Mouse (Mus musculus): ENCODE measurements at regions not wholly inside any gene's neighbourhood (a gene's known extent, or its start where the extent isn't known, plus 50 kb on each side); places are given as distances from the start of the nearest gene placed in this dataset.
"Not testable (repeated sequence)": the region's sequence is repeated elsewhere in the genome, so short reads cannot be mapped to it uniquely, and the experiment has no call there.

DNA sequence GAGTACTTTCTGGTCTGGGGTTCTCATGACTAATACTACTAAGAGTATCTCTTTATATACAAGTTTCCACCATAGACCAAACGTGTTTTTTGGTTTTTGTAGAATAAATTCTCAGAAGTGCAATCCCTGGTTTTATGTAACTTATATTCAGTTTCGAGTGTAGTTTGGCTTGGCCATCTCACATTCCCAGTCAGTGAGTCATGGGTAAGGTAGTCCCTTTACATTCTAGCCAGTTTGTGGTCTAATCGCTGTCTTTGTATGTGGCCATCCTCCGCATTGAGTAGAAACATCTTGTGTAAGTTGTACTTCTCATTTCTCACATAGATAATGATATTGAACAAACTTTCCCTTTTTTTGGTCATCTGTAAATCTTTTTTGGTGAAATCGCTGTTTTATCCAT, 88.3 kb downstream of the Anxa5 start:
- no peak for DNase-seq (ENCODE audit: extremely low spot score in 1 of 2, low spot score in 1 of 2)

DNA sequence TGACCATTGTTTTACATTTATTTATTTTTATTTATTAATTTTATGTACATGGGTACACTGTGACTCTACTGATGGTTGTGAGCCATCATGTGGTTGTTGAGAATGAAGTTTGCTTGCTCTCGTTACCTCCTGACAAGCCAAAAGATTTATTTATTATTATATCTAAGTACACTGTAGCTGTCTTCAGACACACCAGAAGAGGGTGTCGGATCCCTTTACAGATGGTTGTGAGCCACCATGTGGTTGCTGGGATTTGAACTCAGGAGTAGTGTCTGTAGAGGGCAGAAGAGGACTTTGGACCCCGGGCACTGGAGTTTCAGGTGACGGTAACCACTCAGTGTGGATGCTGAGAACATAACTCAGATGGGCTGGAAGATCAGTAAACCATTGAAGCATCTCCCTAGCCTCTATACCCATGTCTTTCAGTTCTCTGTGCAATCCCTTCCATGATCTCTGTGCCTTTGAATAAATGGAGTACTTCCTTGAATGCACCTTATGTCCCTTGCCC, 92.2 kb downstream of the Anxa5 start:
- no peak for DNase-seq (ENCODE audit: extremely low spot score in 1 of 2, low spot score in 1 of 2)

DNA sequence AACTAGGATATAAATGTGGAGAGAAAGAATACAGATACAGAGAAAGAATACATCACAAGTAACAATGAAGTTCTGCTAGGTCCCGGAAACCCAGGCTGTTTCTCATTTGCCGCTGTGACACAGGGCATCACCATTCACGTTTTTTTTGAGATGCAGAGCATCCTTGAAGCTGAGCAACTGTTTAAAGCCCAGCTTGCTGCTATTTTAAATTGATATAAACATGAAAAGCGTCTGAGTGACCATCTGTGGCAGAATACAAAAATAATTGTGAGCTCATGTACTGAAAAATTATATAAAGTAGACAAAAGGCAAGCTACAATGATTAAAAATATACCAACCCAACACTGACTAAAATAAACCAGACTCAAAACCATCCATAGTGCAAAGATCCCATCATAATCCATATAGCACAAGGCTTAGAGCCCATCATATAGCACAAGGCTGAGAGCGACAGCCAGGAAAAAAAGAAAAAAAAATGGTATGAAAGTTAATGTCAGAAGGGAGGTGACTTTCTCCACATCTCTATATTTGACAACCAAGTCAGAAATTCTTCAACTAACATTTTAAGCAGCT, 94.0 kb downstream of the Anxa5 start:
- peak; percentile 41 to 47 for DNase-seq (ENCODE audit: extremely low spot score in 1 of 2, low spot score in 1 of 2)

DNA sequence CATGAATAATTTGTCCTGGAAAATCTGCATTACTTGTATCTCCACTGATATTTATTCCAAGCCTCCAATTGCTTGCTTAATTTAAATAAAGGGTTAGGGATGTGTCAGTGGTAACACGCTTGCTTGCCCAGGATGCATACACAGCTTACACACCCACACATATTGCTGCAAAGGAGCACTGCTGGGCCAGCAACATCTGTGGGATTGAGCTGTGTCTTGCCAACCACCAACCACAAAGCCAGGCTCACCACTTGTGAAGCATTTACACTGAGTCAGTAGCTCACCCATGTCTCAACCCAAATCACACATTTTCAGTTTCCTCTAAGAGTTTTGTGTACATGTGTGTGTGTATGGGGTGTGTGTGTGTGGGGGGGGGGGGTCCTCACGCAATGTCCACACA, 100.0 kb downstream of the Anxa5 start:
- DNase-seq (ENCODE audit: extremely low spot score in 1 of 2, low spot score in 1 of 2), result peak; percentile 32 to 44

DNA sequence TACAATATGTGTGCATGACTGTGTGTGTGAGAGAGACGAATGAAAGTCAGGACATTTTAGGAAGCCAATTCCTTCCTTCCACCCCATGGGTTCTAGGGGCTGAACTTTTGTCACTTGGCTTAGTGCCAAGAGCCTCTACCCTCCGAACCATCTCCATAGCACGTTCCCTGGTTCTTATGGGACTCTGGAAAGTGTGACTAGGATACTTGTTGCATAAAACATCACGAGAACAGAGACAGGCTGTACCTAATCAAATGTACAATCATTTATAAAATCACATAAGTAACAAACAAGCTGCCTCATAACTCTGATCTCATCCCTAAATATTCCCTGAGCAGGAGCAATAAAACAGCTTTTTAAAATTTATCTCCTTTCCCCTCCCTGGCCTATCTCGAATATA, 100.8 kb downstream of the Anxa5 start:
- DNase-seq (ENCODE audit: extremely low spot score in 1 of 2, low spot score in 1 of 2), result no peak

DNA sequence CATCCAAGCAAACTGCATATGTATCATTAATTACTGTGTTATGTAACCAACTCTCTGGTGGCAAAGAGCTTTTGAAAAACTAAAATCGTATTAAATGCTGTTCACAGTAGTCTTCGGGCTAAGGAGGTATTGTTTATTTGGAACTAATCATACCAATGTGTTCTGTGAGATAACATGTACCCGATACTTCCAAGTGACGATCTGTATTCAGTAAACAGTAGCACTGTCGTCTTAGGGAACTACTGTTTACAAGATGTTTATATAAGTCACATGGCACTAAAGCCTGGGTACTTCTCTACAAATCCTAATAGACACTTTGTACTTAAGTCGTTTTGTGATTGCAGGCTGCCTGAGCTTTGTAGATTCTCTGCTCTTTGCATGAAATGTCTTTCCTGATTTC, 114.8 kb downstream of the Anxa5 start:
- DNase-seq (ENCODE audit: extremely low spot score in 1 of 2, low spot score in 1 of 2), result no peak

DNA sequence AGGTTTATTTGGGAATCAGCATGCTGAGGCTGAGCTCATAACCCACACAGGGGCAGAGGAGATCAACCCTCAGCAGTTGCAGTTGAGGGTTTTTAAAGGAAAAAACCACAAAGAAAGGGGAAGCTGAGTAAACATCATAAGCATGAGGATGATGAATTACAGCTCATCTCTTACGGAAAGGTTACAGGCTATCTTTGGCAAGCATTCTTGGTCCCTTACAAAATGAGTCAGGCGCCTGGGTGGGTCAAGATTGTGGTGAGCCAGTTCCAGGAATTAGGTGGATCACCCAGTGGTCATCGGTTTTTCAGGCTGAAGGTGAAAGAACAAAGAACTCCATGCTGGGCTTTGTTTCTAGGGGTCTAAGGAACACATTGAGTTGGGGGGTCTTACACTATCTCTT, 121.5 kb downstream of the Anxa5 start:
- not testable (repeated sequence) for DNase-seq (ENCODE audit: extremely low spot score in 1 of 2, low spot score in 1 of 2)

DNA sequence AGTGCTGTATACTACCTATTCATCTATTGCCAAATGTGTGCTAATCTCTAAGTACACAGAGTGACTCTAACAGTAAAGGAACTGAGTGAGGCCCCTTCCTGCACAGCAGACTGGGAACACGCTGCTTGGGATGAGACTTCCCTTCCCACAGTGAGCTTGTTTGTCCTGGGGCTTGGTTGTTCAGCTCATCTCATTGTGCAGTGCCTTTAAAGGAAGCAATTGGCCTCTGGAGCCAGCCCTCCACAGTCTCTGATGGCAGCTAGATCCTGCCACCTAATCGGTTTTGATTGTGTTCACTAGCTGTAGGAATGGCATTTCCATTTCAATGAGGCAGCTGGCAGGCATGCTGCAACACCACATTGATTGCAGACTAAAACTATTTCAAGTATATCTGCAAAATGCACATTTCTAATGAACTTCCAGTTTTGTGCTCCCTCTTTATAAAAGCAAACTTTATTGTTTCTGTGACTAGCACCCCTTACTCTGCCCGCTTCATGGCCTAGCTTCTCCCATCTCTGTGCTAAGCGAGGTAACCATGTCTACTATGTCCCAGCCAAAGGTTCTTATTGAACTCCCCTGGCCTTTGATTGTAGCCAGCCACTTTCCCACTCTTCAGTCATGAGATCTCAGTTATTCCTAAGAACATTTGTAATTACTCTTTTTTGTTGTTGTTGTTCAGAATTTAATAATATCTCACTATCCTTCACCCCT, 123.5 kb downstream of the Anxa5 start:
- DNase-seq (ENCODE audit: extremely low spot score in 1 of 2, low spot score in 1 of 2), result no peak

DNA sequence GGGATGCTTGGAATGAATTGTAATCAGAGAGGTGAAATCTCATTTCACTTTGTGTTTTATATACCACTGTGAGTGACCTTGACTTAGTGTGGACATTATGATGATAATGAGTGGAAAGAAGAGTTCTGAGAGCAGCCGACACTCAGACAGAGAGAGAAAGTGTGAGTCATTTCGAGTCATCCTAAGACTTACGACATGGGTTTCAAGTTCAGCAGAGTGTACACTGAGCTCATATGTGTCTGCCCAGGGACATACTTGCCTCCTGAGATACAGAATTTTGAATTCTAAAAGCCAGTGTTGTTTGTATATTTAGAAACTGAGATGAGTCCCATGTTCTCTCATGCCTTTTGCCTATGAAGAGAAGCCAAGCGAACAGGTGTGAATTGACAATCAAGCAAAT, 126.6 kb downstream of the Anxa5 start:
- no peak for DNase-seq (ENCODE audit: extremely low spot score in 1 of 2, low spot score in 1 of 2)

DNA sequence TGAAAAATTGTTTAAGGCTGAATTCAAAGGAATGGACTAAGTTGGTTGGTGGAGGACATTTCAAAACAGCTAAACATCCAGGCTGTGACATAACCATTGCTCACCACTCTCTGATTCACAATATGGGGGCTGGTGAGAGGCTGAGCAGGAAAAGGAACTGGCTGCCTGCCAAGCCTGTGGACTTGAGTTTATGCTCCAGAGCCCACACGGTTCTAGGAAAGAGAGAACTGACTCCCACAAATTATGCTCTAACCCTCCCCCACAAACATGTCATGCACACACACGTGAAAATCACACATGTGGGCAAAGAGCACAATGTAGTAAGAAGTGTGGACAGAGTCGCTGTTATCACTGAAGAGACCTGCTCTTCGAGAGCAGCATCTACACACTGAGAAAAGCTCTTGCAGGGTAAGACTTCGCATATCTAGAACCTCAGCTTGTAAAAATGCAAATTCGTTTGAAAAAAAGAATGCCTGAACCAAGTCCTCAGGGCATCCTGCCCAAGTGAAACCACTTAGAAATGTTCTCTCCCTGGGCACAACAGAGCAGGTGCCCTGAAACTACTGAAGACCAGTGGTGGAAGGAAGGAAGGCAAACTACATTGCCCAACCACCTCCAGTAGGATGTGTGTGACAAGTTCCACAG, 118.9 kb upstream of the Qrfpr start:
- peak; percentile 80 to 88 for DNase-seq (ENCODE audit: extremely low spot score in 1 of 2, low spot score in 1 of 2)

DNA sequence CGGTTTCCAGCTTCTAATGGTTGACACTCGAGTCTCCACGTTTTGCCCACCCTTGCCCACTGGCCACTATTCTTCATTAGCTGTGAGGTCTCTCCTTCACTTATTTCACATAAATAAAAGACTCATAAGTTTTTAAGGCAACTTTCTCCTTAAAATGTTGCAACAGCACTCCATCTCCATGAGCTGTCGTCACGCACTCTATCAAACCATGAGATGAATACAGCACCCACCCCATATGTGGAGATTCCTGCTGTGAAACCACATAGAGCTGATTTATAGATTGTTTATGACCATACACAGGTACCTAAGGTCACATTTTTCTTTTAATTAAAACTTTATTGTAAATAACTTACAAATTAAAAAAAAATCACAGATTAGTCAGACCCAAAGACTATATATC, 117.5 kb upstream of the Qrfpr start:
- DNase-seq (ENCODE audit: extremely low spot score in 1 of 2, low spot score in 1 of 2), result no peak

DNA sequence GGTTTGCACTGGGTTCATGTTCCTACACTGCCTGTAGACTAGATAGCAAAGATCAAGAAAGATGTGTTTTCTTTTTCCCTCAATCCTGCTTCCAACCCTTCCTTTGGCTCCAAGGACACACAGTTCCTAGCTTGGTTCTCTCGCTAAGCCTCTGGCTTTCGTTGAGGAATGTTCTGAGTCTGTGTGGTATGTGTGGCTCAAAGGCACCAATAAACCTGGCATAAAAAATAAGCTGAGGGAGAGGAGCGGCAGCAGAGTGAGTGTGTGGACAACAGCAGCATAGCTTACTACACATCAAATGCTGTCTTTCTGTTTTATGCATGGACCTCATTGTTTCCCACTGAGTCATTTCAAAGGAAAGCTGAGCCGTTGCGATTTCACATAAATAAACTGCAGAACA, 112.2 kb upstream of the Qrfpr start:
- DNase-seq (ENCODE audit: extremely low spot score in 1 of 2, low spot score in 1 of 2), result no peak

DNA sequence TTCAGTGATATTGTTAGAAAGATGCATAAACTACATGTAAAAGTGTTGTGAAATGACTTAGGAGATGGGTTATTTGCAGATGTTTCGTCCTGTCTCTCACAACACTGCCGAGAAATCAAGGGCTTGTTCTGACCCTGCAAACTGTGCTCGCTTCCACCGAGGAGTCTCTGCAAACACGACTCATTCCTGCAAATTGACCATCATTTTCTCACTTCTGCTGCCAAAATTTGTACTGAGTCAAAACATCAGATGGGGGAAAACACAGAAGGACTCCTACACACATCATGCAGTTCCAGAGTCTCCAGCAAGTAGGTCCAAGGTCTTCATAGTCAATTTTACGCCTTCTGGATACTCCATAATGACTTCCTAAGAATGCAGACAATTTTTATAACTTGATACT, 109.9 kb upstream of the Qrfpr start:
- DNase-seq (ENCODE audit: extremely low spot score in 1 of 2, low spot score in 1 of 2), result peak in 1 of 2 experiments; percentile 39

DNA sequence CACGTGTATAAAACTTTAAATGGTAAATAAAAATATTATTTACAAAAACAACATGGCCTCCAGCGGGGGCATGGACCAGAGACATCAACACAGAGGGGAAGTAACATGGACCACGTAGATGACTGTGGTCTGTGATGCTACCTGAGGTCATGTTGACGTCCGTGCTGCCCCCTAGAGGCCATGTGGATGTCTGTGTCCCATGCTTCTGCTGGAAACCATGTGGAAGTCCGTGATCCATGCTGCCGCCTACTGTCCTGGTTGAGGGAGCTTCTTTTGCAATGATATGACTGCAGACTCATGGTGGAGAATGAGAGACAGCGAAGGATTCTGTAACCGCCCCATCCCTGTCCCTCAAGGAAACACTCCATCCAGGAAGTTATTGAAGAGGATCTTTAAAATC, 108.5 kb upstream of the Qrfpr start:
- DNase-seq (ENCODE audit: extremely low spot score in 1 of 2, low spot score in 1 of 2), result no peak

DNA sequence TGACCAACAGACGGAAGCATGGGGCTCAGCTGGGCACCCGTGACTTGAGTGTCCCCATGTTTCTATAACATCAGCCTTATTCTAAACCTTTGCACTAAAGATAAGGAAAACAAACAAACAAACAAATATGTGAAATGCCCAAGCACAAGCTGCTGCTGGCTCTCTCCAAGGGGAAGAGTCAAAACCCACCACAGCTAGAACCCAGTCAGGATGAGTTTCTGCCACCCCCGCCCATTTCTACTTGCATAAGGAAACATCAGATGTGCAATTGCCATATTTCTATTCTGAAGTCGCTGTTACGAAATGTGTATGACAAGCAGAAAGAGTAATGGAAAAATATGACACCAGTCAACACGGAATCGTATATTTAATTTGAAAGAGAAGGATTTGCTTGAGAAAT, 107.5 kb upstream of the Qrfpr start:
- DNase-seq (ENCODE audit: extremely low spot score in 1 of 2, low spot score in 1 of 2), result no peak

DNA sequence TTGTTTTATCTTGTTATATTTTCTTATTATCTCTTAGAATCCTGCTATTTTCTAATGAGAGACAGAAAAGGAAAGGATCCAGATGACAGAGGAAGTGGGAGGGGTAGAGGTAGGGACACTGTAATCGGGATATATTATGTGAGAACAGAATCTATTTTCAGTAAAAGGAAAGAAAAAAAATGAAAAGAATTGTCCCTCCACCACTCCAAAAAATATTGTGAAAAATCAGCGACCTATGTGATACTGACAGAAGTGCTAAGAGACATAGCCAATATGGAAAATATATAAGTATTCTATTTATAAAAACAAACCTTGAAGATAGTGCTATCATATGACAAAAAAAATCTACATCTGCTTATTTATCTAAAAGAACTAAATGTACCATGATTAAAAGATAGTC, 106.8 kb upstream of the Qrfpr start:
- DNase-seq (ENCODE audit: extremely low spot score in 1 of 2, low spot score in 1 of 2), result no peak

DNA sequence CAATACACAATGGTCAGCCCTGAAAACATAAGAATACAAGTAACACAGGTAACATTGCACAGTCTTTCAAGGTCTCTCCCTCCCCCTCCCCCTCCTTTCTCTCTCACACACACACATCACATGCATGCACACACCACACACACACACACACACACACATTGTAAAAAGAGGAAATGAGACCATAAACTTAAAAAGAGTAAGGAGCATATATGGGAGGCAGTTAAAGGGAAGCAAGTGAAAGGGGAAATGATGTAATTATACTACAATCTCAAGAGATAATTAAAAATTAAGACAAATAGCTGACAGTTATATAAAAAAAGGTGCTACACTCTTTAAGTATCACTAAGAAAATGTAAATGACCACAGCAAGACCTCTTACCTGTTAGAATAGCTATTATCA, 96.5 kb upstream of the Qrfpr start:
- DNase-seq (ENCODE audit: extremely low spot score in 1 of 2, low spot score in 1 of 2), result no peak

DNA sequence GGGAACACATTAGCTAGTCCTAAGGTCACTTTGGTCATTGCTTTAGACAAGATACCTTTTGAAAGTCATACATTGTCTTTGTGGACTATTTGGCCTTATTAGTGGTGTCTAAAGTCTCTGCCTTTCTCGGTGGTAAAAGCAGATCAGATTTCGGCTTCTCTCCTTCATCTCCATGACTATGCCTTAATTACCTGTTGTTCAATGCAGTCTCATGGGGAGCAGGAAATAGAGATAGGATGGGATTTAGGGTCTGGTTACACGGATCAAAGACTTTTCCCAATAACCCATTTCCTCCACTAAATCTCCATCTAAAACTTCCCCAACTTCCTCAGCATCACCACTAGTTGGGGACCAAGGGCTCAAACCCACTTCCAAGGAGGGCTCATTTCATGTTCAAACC, 89.2 kb upstream of the Qrfpr start:
- DNase-seq (ENCODE audit: extremely low spot score in 1 of 2, low spot score in 1 of 2), result no peak

DNA sequence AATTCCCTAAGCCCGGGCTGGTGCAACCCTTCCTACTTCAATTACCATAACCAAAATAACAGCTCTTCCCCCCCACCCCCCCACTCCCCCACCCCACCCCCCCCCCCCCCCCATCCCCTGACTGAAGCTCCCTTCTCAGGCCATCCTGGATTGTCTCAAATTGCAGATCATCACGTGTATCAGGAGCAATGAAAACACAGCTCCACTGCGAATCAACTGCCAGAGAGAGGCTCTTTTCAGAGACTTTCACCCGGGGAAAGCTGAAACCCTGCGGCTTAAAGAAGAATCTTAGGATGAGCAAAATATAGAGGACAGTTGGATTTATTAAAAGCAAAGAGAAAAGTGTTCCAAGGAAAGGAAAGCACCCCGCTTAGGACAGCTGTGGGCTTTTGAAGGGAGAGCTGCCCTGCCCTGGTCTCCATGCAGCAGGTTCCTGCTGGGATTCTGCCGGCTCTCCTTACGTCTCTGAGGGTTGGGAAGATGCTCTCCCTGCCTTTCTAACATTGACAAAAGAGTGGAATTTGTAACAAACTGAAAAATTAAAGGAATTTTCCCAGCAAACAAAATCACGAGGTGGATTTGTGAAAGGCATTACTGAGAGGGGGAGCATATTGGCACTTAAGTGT, 88.6 kb upstream of the Qrfpr start:
- DNase-seq (ENCODE audit: extremely low spot score in 1 of 2, low spot score in 1 of 2), result no peak

DNA sequence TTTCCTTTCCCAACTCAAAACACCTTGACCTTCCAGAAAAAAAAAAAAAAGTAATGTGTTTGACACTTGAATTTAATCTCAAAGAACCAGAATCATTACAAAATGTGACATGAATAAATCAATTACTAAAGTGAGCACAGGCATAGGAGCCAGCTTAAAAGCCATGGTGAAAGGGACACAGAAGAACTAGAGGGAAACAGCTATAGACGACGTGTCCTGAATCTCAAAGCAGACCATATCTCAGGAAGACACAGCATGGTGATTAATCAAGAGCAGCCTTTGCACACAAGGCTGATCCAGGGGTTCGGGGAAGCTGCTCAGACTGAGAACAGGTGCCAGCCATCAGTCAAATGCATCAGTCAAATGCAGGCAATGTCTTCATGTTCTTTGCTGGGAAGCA, 74.7 kb upstream of the Qrfpr start:
- no peak for DNase-seq (ENCODE audit: extremely low spot score in 1 of 2, low spot score in 1 of 2)

DNA sequence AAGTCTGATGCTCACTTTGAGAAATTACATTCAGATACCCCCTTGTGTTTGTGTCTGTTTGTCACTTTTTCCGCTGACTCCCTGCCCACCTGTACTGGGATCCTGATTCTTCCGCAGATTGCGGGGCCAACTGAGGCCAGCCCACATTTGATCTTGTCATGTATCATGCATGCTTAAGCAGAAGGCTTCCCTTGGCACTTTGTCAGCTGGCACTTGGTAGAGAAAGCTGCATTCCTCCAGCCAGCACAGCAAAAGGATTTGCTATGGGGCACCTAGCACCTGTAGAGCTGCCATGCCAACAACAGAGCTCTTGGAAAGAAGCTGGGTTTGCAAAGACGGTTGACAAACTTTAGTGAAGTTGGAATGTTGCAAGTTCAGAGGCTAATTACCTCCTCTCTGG, 69.9 kb upstream of the Qrfpr start:
- DNase-seq (ENCODE audit: extremely low spot score in 1 of 2, low spot score in 1 of 2), result no peak

DNA sequence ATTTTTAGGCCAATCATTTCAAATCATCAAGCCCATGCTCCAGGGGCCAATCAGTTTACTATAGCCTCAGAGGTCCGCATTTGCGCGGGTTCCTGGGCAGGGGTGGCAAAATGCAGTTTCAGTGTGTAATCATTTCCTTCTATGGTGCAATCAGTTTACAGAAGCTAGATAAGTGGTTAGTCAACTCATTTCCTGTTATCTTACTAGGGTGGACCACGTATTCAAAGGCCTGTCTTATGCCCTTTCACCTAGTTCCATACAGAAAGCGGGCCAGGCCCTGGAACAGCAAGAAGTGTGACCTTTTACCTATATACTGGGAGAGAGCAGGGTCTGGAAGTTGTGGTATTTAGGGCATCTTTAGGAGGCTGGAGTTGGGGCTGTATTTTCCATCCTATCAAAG, 62.0 kb upstream of the Qrfpr start:
- no peak for DNase-seq (ENCODE audit: extremely low spot score in 1 of 2, low spot score in 1 of 2)

Measured in frontal cortex, adult 2 months (tissue).